Mouse (Mus musculus) spleen, postnatal 14 days (tissue): ENCODE data around the gene Ttc30a2.

ENCODE experiments used
- DNase-seq, 2 experiments: peaks; one replicate each; pipeline ENCODE4 v3.0.0; 2021 to 2022; ENCODE audit warnings: low spot score in 2 of 2

Ttc30a2 gene

GRCm38 (mm10) chr2:75929786-75930444, 48.1 kb downstream of the Ttc30a2 start:
- no peak for DNase-seq

GRCm38 (mm10) chr2:75929141-75929540, 48.8 kb downstream of the Ttc30a2 start:
- DNase-seq = no peak

- DNase-seq = no peak
Observed at GRCm38 (mm10) chr2:75928011-75928410, 50.0 kb downstream of the Ttc30a2 start.

GRCm38 (mm10) chr2:75926061-75926460, 51.9 kb downstream of the Ttc30a2 start:
- no peak for DNase-seq
